Mouse (Mus musculus) stomach, embryonic 14.5 days (tissue): ENCODE measurements around the gene Ripk3. TPM values are rescaled to one million over a fixed set of nuclear protein-coding genes. Genes with fewer than 3 reads are reported as not detected.
"Not testable (repeated sequence)": the region's sequence is repeated elsewhere in the genome, so short reads cannot be mapped to it uniquely, and the experiment has no call there.

ENCODE experiments used
- ATAC-seq: fragments of 200-750 bp; cut with Nextera tagmentation; 2 replicates; pipeline ENCODE4 v1.8.0; 2017; ENCODE audit warnings: low read depth, moderate TSS enrichment; ENCODE audit not compliant: insufficient number of reproducible peaks, insufficient read depth, low FRiP score
- H3K27ac ChIP-seq: fragments of 300-500 bp; sonication (generic); 2 replicates; pipeline ENCODE4 v1.5.1; 2014; ENCODE audit warnings: mild to moderate bottlenecking, low read length, moderate library complexity, mixed read lengths
- H3K27me3 ChIP-seq: fragments of 300-500 bp; sonication (generic); 2 replicates; pipeline ENCODE4 v1.6.1; 2014; ENCODE audit warnings: low read length, control low read depth, mixed read lengths; ENCODE audit not compliant: control insufficient read depth, insufficient read depth
- H3K36me3 ChIP-seq: fragments of 300-500 bp; sonication (generic); 2 replicates; pipeline ENCODE4 v1.6.1; 2014; ENCODE audit warnings: mild to moderate bottlenecking, control low read depth, low read length, moderate library complexity, mixed read lengths; ENCODE audit not compliant: control insufficient read depth, insufficient read depth
- H3K4me1 ChIP-seq: fragments of 300-500 bp; sonication (generic); 2 replicates; pipeline ENCODE4 v1.6.1; 2014; ENCODE audit warnings: low read length, control low read depth, mixed read lengths; ENCODE audit not compliant: control insufficient read depth, insufficient read depth
- H3K4me2 ChIP-seq: fragments of 300-500 bp; sonication (generic); replicated peaks from 2 replicates; pipeline ENCODE4 v1.6.1; 2014; ENCODE audit warnings: low read depth, low read length, control low read depth
- H3K4me3 ChIP-seq: fragments of 300-500 bp; sonication (generic); 2 replicates; pipeline ENCODE4 v1.5.1; 2014; ENCODE audit warnings: low read depth, low read length, control low read depth
- H3K9ac ChIP-seq: fragments of 300-500 bp; sonication (generic); replicated peaks from 2 replicates; pipeline ENCODE4 v1.6.1; 2014; ENCODE audit warnings: low read depth, mild to moderate bottlenecking, control low read depth, low read length, moderate library complexity, mixed read lengths
- H3K9me3 ChIP-seq: fragments of 300-500 bp; sonication (generic); 2 replicates; pipeline ENCODE4 v1.6.1; 2016; ENCODE audit warnings: low read depth, low read length, control low read depth; ENCODE audit not compliant: control insufficient read depth
- WGBS: fragments of 180-500 bp; shearing (Covaris S2); extraction: QIAGEN DNeasy Blood & Tissue Kit; methylation state at CpG from one replicate; pipeline ENCODE4 v1.1.7; 2014; 5-methylcytosine and 5-hydroxymethylcytosine counted together
- polyA plus RNA-seq: library from polyadenylated mRNA; unstranded; fragments of >200 nt; fragmentation: Nextera tagmentation; extraction: Ambion mirVana; gene quantifications from 2 replicates; pipeline ENCODE4 v1.2.1, GENCODE M21; 2014

The Ripk3 gene
- polyA plus RNA-seq, 1 experiment from 2014 or later = 25.3 TPM

DNA sequence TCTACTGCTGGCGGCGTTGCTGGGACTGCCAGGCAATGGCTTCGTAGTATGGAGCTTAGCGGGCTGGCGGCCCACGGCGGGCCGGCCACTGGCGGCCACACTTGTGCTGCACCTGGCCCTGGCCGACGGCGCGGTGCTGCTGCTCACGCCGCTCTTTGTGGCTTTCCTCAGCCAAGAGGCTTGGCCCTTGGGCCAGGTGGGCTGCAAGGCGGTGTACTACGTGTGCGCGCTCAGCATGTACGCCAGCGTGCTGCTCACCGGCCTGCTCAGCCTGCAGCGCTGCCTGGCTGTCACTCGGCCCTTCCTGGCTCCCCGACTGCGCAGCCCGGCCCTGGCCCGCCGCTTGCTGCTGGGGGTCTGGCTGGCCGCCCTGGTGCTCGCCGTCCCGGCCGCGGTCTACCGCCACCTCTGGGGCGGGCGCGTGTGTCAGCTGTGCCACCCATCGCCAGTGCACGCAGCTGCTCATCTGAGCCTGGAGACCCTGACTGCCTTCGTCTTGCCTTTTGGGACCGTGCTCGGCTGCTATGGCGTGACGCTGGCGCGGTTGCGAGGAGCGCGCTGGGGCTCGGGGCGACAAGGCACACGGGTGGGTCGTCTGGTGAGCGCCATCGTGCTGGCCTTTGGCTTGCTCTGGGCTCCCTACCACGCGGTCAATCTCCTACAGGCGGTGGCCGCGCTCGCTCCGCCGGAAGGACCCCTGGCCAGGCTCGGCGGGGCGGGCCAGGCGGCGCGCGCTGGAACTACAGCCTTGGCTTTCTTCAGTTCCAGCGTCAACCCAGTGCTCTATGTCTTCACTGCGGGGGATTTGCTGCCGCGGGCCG lies 26.5 kb downstream of the Ripk3 start:
- Histone ChIP-seq H3K4me1 (peaks cover 6% of the 10 kb centered on the region; the same call in 1 of the 2 replicates), H3K27me3 (peaks cover 13% of the 10 kb centered on the region; the same call in 1 of the 2 replicates), H3K36me3 (no peaks in the 10 kb centered on the region), H3K9me3 (no peaks in the 10 kb centered on the region), H3K4me3 (peak overlapping the region; percentile 47), H3K27ac (no peak overlapping the region), H3K9ac (peak overlapping the region; percentile 63), H3K4me2 (peak overlapping the region; percentile 98)
- peak; percentile 44 for ATAC-seq
- whole genome bisulfite sequencing = under 1% methylated on average over 77 of the region's 77 CpGs

- 78% methylated on average over 6 of the region's 6 CpGs for WGBS
- Histone ChIP-seq H3K9ac (peak within 1 kb of the TSS; percentile 63), H3K4me3 (peak within 1 kb of the TSS; percentile 47), H3K4me1 (peaks cover 6% of the 10 kb centered on the region; the same call in 1 of the 2 replicates), H3K4me2 (peak within 1 kb of the TSS; percentile 98), H3K27me3 (peaks cover 8% of the 10 kb centered on the region; the same call in 1 of the 2 replicates), H3K9me3 (no peaks in the 10 kb centered on the region), H3K27ac (no peak within 1 kb of the TSS), H3K36me3 (no peaks in the 10 kb centered on the region)
- ATAC-seq = no peak
Observed at GRCm38 (mm10) chr14:55761163-55761562, 27.5 kb downstream of the Ripk3 start, which contains the start of gene Ltb4r2. Ltb4r2 (plus strand) TSS chr14:55761428.

DNA sequence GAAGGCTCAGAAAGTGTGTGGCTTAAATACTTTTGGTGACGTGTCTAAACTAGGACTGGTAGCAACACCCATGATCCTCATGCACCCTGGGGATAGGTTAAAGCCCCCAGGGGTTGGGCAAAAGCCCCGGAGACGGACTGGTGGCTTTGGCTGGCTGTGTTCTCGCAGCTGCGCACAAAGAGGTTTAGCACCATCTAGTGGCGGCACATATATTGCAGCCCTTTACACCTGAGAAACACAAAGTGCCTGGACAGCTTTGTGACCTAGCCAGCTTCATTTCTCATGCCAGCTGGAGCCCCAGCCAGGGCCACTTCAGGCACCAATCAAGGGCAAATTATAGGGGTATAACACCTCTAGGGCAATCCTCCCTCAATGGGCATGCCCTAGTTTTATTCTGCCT lies 28.5 kb downstream of the Ripk3 start:
- ATAC-seq = peak; percentile 17; the same call in 1 of the 2 replicates
- not testable (repeated sequence) for H3K4me1 ChIP-seq, H3K9ac ChIP-seq, H3K9me3 ChIP-seq, H3K36me3 ChIP-seq, H3K27me3 ChIP-seq, H3K27ac ChIP-seq
- peak overlapping the region; percentile 40 for H3K4me2 ChIP-seq
- 2% methylated on average over 6 of the region's 6 CpGs for WGBS
- H3K4me3 ChIP-seq = 0 out of 2 replicates have a peak overlapping the region, but pooled peaks have one; percentile 8

DNA sequence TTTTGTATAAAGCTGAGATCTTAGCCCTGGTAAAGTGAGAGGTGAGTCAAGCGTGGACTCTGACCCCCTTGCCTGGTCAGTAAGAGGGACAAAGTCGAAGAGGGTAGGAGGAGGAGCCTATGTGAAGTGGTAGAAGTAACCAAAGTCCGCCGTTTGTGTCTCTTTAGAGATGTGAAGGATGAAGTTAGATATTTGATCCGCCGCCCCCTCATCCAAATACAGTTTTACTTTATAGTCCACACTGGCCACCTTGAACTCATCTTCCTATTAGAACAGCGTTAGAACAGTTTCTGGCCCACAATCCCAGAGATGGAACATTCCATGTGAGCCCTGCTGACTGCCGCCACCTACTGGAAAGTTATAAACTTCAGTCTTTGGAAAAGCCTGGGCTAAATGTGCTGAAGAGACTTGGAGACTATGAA lies 30.3 kb downstream of the Ripk3 start, which contains the start of gene Cideb:
Cideb (minus strand) TSS at position 96 of the 422 bp plus-strand sequence.
- Histone ChIP-seq H3K4me1 (peaks cover 6% of the 10 kb centered on the region; the same call in 1 of the 2 replicates), H3K9ac (no peak within 1 kb of the TSS), H3K27ac (no peak within 1 kb of the TSS), H3K9me3 (no peaks in the 10 kb centered on the region), H3K27me3 (peaks cover 8% of the 10 kb centered on the region; the same call in 1 of the 2 replicates), H3K4me2 (peak within 1 kb of the TSS; percentile 3; the same call in 1 of the 2 replicates), H3K4me3 (no peak within 1 kb of the TSS), H3K36me3 (peaks cover 23% of the 10 kb centered on the region)
- WGBS = 21% methylated on average over 8 of the region's 8 CpGs
- ATAC-seq = peak; percentile 47

GRCm38 (mm10) chr14:55757566-55757965 lies 31.1 kb downstream of the Ripk3 start:
- Histone ChIP-seq H3K27me3 (peaks cover 8% of the 10 kb centered on the region; the same call in 1 of the 2 replicates), H3K4me2 (no peak overlapping the region), H3K36me3 (peaks cover 31% of the 10 kb centered on the region), H3K4me3 (no peak overlapping the region), H3K27ac (no peak overlapping the region), H3K9ac (no peak overlapping the region), H3K4me1 (peaks cover 6% of the 10 kb centered on the region; the same call in 1 of the 2 replicates), H3K9me3 (no peaks in the 10 kb centered on the region)
- 82% methylated on average over 6 of the region's 6 CpGs for WGBS
- no peak for ATAC-seq

- no peak overlapping the region; the same call in 1 of the 2 replicates for H3K4me3 ChIP-seq
- no peak for ATAC-seq
- WGBS = 89% methylated on average over 10 of the region's 10 CpGs
Observed at GRCm38 (mm10) chr14:55747051-55747847, 41.4 kb downstream of the Ripk3 start.

DNA sequence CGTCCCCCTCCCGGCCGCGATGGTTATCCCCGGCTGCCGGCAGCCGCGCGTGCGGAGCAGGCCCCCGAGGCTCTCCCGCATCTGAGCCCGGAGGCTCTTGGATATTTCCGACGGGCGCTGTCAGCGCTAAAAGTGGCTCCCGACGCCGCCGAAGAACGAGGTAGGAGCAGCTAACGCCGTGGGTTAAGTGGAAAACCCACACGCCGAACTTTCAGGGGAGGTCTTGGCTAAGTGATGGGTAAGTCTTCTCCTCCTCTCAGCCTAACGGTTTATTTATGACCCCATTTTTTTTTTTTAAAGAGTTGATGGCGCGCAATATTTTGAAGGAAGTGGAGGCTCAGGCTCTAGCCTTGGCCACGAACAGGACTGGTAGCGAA lies 42.8 kb downstream of the Ripk3 start:
- H3K4me3 ChIP-seq = peak overlapping the region; percentile 85
- ATAC-seq = peak; percentile 11; the same call in 1 of the 2 replicates
- 0% methylated on average over 31 of the region's 31 CpGs for WGBS
- H3K27me3 ChIP-seq = no peaks in the 10 kb centered on the region
- H3K4me1 ChIP-seq = peaks cover 17% of the 10 kb centered on the region; the same call in 1 of the 2 replicates
- H3K9me3 ChIP-seq = no peaks in the 10 kb centered on the region
- H3K36me3 ChIP-seq = peaks cover 12% of the 10 kb centered on the region
- H3K9ac ChIP-seq = peak overlapping the region; percentile 63
- 0 out of 2 replicates have a peak overlapping the region, but pooled peaks have one; percentile 18 for H3K27ac ChIP-seq
- peak overlapping the region; percentile 97 for H3K4me2 ChIP-seq

More at GRCm38 (mm10) chr14:55747051-55747847, 41.4 kb downstream of the Ripk3 start:
- Histone ChIP-seq H3K4me2 (peak overlapping the region; percentile 97; the same call in 1 of the 2 replicates), H3K27ac (no peak overlapping the region), H3K4me1 (peaks cover 17% of the 10 kb centered on the region; the same call in 1 of the 2 replicates), H3K9ac (no peak overlapping the region), H3K36me3 (peaks cover 16% of the 10 kb centered on the region), H3K27me3 (no peaks in the 10 kb centered on the region), H3K9me3 (no peaks in the 10 kb centered on the region)
